Mouse (Mus musculus) stomach, embryonic 14.5 days (tissue): ENCODE measurements around the gene Trpv4. TPM values are rescaled to one million over a fixed set of nuclear protein-coding genes. Genes with fewer than 3 reads are reported as not detected.

Experiments
- ATAC-seq: fragments of 200-750 bp; cut with Nextera tagmentation; 2 replicates; pipeline ENCODE4 v1.8.0; 2017; ENCODE audit warnings: low read depth, moderate TSS enrichment; ENCODE audit not compliant: insufficient number of reproducible peaks, insufficient read depth, low FRiP score
- H3K27ac ChIP-seq: fragments of 300-500 bp; sonication (generic); 2 replicates; pipeline ENCODE4 v1.5.1; 2014; ENCODE audit warnings: mild to moderate bottlenecking, low read length, moderate library complexity, mixed read lengths
- H3K27me3 ChIP-seq: fragments of 300-500 bp; sonication (generic); 2 replicates; pipeline ENCODE4 v1.6.1; 2014; ENCODE audit warnings: low read length, control low read depth, mixed read lengths; ENCODE audit not compliant: control insufficient read depth, insufficient read depth
- H3K36me3 ChIP-seq: fragments of 300-500 bp; sonication (generic); 2 replicates; pipeline ENCODE4 v1.6.1; 2014; ENCODE audit warnings: mild to moderate bottlenecking, control low read depth, low read length, moderate library complexity, mixed read lengths; ENCODE audit not compliant: control insufficient read depth, insufficient read depth
- H3K4me1 ChIP-seq: fragments of 300-500 bp; sonication (generic); 2 replicates; pipeline ENCODE4 v1.6.1; 2014; ENCODE audit warnings: low read length, control low read depth, mixed read lengths; ENCODE audit not compliant: control insufficient read depth, insufficient read depth
- H3K4me2 ChIP-seq: fragments of 300-500 bp; sonication (generic); replicated peaks from 2 replicates; pipeline ENCODE4 v1.6.1; 2014; ENCODE audit warnings: low read depth, low read length, control low read depth
- H3K4me3 ChIP-seq: fragments of 300-500 bp; sonication (generic); 2 replicates; pipeline ENCODE4 v1.5.1; 2014; ENCODE audit warnings: low read depth, low read length, control low read depth
- H3K9ac ChIP-seq: fragments of 300-500 bp; sonication (generic); replicated peaks from 2 replicates; pipeline ENCODE4 v1.6.1; 2014; ENCODE audit warnings: low read depth, mild to moderate bottlenecking, control low read depth, low read length, moderate library complexity, mixed read lengths
- H3K9me3 ChIP-seq: fragments of 300-500 bp; sonication (generic); 2 replicates; pipeline ENCODE4 v1.6.1; 2016; ENCODE audit warnings: low read depth, low read length, control low read depth; ENCODE audit not compliant: control insufficient read depth
- WGBS: fragments of 180-500 bp; shearing (Covaris S2); extraction: QIAGEN DNeasy Blood & Tissue Kit; methylation state at CpG from one replicate; pipeline ENCODE4 v1.1.7; 2014; 5-methylcytosine and 5-hydroxymethylcytosine counted together
- polyA plus RNA-seq: library from polyadenylated mRNA; unstranded; fragments of >200 nt; fragmentation: Nextera tagmentation; extraction: Ambion mirVana; gene quantifications from 2 replicates; pipeline ENCODE4 v1.2.1, GENCODE M21; 2014

Gene Trpv4
- polyA plus RNA-seq, 1 experiment from 2014 or later = 1.9 TPM

DNA sequence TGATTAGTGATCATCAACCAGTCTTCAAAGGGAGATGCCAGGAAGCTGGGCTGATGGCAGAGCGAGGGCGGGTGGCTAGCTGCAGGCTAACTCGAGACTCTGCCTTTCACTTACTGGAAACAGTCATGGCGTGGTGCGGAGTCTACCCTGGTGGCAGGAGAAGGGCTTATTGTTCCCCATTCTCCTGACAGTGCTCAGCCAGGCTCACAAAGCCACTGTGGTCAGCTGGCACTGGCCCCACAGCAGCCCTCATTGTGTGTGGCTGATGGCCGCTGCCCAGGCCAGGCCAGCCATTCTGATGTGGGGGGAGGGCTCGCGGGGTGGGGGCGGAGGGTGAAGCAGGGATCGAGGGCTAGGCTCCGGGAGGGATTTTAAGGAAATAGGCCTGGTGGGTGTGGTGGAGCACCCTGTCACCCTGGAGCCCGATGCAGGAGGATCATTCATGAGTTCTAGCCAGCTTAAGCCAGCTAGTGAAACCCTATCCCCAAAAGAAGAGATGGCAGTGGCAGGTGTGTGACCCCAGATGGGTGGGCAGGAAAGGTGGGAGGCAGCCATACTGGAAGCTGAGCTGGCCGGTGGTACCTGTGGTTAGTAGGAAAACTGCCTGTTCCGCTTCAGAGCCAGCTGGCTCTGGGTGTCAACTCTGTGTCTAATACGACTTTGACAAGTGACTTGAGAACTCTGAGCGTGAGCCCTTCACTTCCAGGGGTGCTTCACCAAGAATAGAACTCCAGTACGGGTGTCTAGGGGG lies 21.8 kb upstream of the Trpv4 start:
- WGBS = 79% methylated on average over 17 of the region's 17 CpGs
- Histone ChIP-seq H3K4me3 (no peak overlapping the region), H3K4me1 (peaks cover 21% of the 10 kb centered on the region; the same call in 1 of the 2 replicates), H3K27me3 (no peaks in the 10 kb centered on the region), H3K9ac (no peak overlapping the region), H3K36me3 (peaks cover 3% of the 10 kb centered on the region; the same call in 1 of the 2 replicates), H3K9me3 (no peaks in the 10 kb centered on the region), H3K27ac (peak overlapping the region; percentile 72; the same call in 1 of the 2 replicates), H3K4me2 (no peak overlapping the region)
- ATAC-seq = no peak

DNA sequence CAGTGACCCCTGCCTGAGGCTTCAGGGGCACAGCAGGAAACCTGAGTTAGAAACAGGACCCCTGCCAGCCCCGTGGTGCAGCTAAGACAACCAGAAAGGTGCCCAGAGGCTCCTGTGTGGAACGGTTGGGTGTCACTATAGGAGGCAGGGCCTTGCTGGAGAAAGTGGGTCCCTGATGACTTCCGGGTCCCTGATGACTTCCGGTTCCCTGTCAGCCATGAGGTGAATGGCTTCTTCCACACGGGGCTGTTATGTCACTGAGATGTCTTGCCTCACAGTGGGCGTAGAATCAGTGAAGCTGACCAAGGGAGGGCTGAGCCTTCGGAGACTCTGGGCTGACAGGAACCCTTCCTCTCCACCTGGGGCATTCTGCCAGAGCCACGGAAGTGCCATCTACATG lies 16.4 kb upstream of the Trpv4 start:
- WGBS = 80% methylated on average over 8 of the region's 8 CpGs
- no peak overlapping the region for H3K4me3 ChIP-seq
- H3K9me3 ChIP-seq = no peaks in the 10 kb centered on the region
- H3K4me2 ChIP-seq = no peak overlapping the region
- H3K9ac ChIP-seq = no peak overlapping the region
- H3K36me3 ChIP-seq = peaks cover 3% of the 10 kb centered on the region; the same call in 1 of the 2 replicates
- H3K27me3 ChIP-seq = no peaks in the 10 kb centered on the region
- H3K4me1 ChIP-seq = no peaks in the 10 kb centered on the region
- no peak for ATAC-seq
- H3K27ac ChIP-seq = no peak overlapping the region

GRCm38 (mm10) chr5:114673114-114673513 lies 14.9 kb upstream of the Trpv4 start:
- Histone ChIP-seq H3K9me3 (no peaks in the 10 kb centered on the region), H3K9ac (no peak overlapping the region), H3K4me3 (no peak overlapping the region), H3K36me3 (peaks cover 3% of the 10 kb centered on the region; the same call in 1 of the 2 replicates), H3K27me3 (no peaks in the 10 kb centered on the region), H3K4me2 (no peak overlapping the region), H3K27ac (no peak overlapping the region), H3K4me1 (no peaks in the 10 kb centered on the region)
- WGBS = 85% methylated on average over 13 of the region's 13 CpGs
- ATAC-seq = no peak

GRCm38 (mm10) chr5:114669014-114669413 lies 10.8 kb upstream of the Trpv4 start:
- H3K9ac ChIP-seq = no peak overlapping the region
- 91% methylated on average over 5 of the region's 5 CpGs for WGBS
- no peak overlapping the region for H3K27ac ChIP-seq
- H3K36me3 ChIP-seq = no peaks in the 10 kb centered on the region
- H3K4me3 ChIP-seq = no peak overlapping the region
- H3K4me2 ChIP-seq = no peak overlapping the region
- no peaks in the 10 kb centered on the region for H3K9me3 ChIP-seq
- H3K4me1 ChIP-seq = no peaks in the 10 kb centered on the region
- H3K27me3 ChIP-seq = no peaks in the 10 kb centered on the region
- no peak for ATAC-seq

- no peaks in the 10 kb centered on the region for H3K36me3 ChIP-seq
- WGBS = 2% methylated on average over 36 of the region's 36 CpGs
- no peaks in the 10 kb centered on the region for H3K4me1 ChIP-seq
- no peaks in the 10 kb centered on the region for H3K9me3 ChIP-seq
- ATAC-seq = peak; percentile 91
- H3K27me3 ChIP-seq = no peaks in the 10 kb centered on the region
- H3K4me3 ChIP-seq = peak overlapping the region; percentile 16
- peak overlapping the region; percentile 41 for H3K4me2 ChIP-seq
- H3K9ac ChIP-seq = no peak overlapping the region
- no peak overlapping the region for H3K27ac ChIP-seq
These were observed 9.1 kb upstream of the Trpv4 start for GRCm38 (mm10) chr5:114667228-114667856.

- Histone ChIP-seq H3K9me3 (no peaks in the 10 kb centered on the region), H3K4me3 (no peak overlapping the region), H3K4me2 (no peak overlapping the region; the same call in 1 of the 2 replicates), H3K9ac (no peak overlapping the region), H3K4me1 (no peaks in the 10 kb centered on the region), H3K27ac (no peak overlapping the region), H3K27me3 (no peaks in the 10 kb centered on the region), H3K36me3 (no peaks in the 10 kb centered on the region)
- no peak for ATAC-seq
- 65% methylated on average over 1 of the region's 1 CpGs for WGBS
These were observed 8.4 kb upstream of the Trpv4 start for GRCm38 (mm10) chr5:114666659-114667058.

DNA sequence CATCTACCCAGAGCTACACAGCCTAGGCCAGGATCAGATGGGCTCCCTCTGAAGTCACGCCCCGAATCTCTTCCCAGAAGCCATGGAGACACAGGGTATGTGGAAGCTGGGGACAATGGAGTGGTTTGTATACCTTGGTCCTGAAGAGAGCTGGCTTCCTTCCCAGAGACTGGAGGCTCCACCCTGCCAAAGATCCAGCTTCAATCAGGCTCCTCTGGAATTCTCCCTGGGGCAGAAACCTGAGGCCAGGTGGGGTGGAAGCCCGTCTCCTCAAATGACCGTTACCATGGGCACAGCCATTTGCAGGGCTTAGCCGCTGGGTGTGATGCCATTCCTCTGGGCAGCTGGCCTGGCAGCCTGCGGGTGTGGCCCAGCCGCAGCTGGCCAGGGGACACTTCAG lies 6.5 kb upstream of the Trpv4 start:
- 69% methylated on average over 7 of the region's 7 CpGs for WGBS
- no peaks in the 10 kb centered on the region for H3K4me1 ChIP-seq
- H3K4me3 ChIP-seq = no peak overlapping the region
- no peaks in the 10 kb centered on the region for H3K36me3 ChIP-seq
- no peak for ATAC-seq
- no peaks in the 10 kb centered on the region for H3K27me3 ChIP-seq
- no peaks in the 10 kb centered on the region for H3K9me3 ChIP-seq
- no peak overlapping the region for H3K9ac ChIP-seq
- H3K27ac ChIP-seq = no peak overlapping the region
- H3K4me2 ChIP-seq = no peak overlapping the region

DNA sequence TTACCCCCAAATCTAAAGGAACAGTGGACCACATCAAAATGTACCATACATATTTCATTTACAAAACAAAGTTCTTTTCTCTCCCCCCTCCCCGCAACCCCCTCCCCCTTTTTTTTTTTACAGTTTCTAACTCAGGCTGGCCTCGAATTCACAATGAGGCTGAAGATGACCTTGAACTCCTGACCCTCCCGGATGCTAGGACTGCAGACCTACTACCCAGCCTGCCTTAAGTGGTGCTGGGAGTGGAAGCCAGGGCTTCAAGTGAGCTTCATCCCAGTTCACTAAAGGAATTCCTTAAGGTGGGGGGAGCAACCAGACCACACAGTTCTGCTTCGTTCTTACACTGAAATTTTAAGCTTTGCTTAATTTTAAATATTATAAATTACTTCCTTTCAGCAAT lies 5.9 kb upstream of the Trpv4 start:
- no peaks in the 10 kb centered on the region for H3K36me3 ChIP-seq
- ATAC-seq = no peak
- H3K4me2 ChIP-seq = no peak overlapping the region
- no peak overlapping the region for H3K27ac ChIP-seq
- H3K27me3 ChIP-seq = no peaks in the 10 kb centered on the region
- no peak overlapping the region for H3K4me3 ChIP-seq
- H3K4me1 ChIP-seq = no peaks in the 10 kb centered on the region
- no peaks in the 10 kb centered on the region for H3K9me3 ChIP-seq
- H3K9ac ChIP-seq = no peak overlapping the region
- whole genome bisulfite sequencing = 66% methylated on average over 4 of the region's 4 CpGs
